Mouse (Mus musculus) testis, adult 2 months (tissue): ENCODE results near the gene Hmx1. TPM values are rescaled to one million over a fixed set of nuclear protein-coding genes. Genes with fewer than 3 reads are reported as not detected.
A peak's percentile ranks its signal among the peaks of the same experiment; 100 is the strongest.

ENCODE experiments used
- H3K27ac ChIP-seq: fragments of 200-500 bp; 2 replicates; pipeline ENCODE4 v1.5.1; 2012; ENCODE audit warnings: low read depth, low read length; ENCODE audit not compliant: control insufficient read depth, insufficient read depth
- H3K27me3 ChIP-seq: fragments of 200-500 bp; 2 replicates; pipeline ENCODE4 v1.6.1; 2012; ENCODE audit warnings: mild to moderate bottlenecking, low read length, moderate library complexity; ENCODE audit not compliant: control insufficient read depth, insufficient read depth
- H3K36me3 ChIP-seq: fragments of 200-500 bp; 2 replicates; pipeline ENCODE4 v1.6.1; 2012; ENCODE audit warnings: mild to moderate bottlenecking, low read length; ENCODE audit not compliant: control insufficient read depth, insufficient read depth
- H3K4me1 ChIP-seq: fragments of 200-500 bp; 2 replicates; pipeline ENCODE4 v1.6.1; 2012; ENCODE audit warnings: low read length; ENCODE audit not compliant: control insufficient read depth, insufficient read depth
- H3K4me3 ChIP-seq: fragments of 200-500 bp; 2 replicates; pipeline ENCODE4 v1.5.1; 2012; ENCODE audit warnings: low read depth, mild to moderate bottlenecking, low read length, moderate library complexity, mixed read lengths; ENCODE audit not compliant: control insufficient read depth
- CTCF ChIP-seq: fragments of 200-500 bp; IDR thresholded peaks from 2 replicates; pipeline ENCODE4 v1.5.1; 2012; ENCODE audit warnings: low read depth, mild to moderate bottlenecking, inconsistent platforms, low read length, moderate library complexity; ENCODE audit not compliant: control insufficient read depth, insufficient read depth, insufficient replicate concordance
- POLR2A ChIP-seq: fragments of 200-500 bp; IDR thresholded peaks from 2 replicates; pipeline ENCODE4 v1.6.1; 2012; ENCODE audit warnings: low read depth, mild to moderate bottlenecking, inconsistent platforms, low read length, moderate library complexity; ENCODE audit not compliant: control insufficient read depth
- polyA plus RNA-seq: library from polyadenylated mRNA; depleted of rRNA; stranded (reverse); fragments of >200 nt; gene quantifications from 2 replicates; pipeline ENCODE4 v1.2.3, GENCODE M21; 2012

Hmx1 gene
- polyA plus RNA-seq, 1 experiment, result 19.1 TPM

GRCm38 (mm10) chr5:35392334-35392695 lies 3.4 kb downstream of the Hmx1 start:
- Histone ChIP-seq H3K27me3 (0 out of 2 replicates have a peak, but pooled peaks cover 2% of the 10 kb centered on the region), H3K4me3 (peak overlapping the region; percentile 61), H3K27ac (no peak overlapping the region; the same call in 1 of the 2 replicates), H3K4me1 (peaks cover 41% of the 10 kb centered on the region), H3K36me3 (no peaks in the 10 kb centered on the region)
- TF ChIP-seq CTCF (no peak), POLR2A (no peak)

- Histone ChIP-seq H3K27ac (no peak overlapping the region), H3K36me3 (no peaks in the 10 kb centered on the region), H3K27me3 (0 out of 2 replicates have a peak, but pooled peaks cover 2% of the 10 kb centered on the region), H3K4me3 (no peak overlapping the region), H3K4me1 (peaks cover 38% of the 10 kb centered on the region)
- TF ChIP-seq POLR2A, result no peak
- no peak for TF ChIP-seq CTCF
Observed at GRCm38 (mm10) chr5:35395566-35396440, 6.9 kb downstream of the Hmx1 start.

GRCm38 (mm10) chr5:35396976-35397641 lies 8.2 kb downstream of the Hmx1 start:
- 0 out of 2 replicates have a peak, but pooled peaks cover 2% of the 10 kb centered on the region for H3K27me3 ChIP-seq
- H3K4me1 ChIP-seq, result peaks cover 25% of the 10 kb centered on the region
- TF ChIP-seq POLR2A, result no peak
- TF ChIP-seq CTCF, result no peak
- H3K36me3 ChIP-seq, result no peaks in the 10 kb centered on the region
- peak overlapping the region; percentile 58 for H3K4me3 ChIP-seq
- no peak overlapping the region for H3K27ac ChIP-seq

- TF ChIP-seq CTCF, result no peak
- no peak for TF ChIP-seq POLR2A
- no peaks in the 10 kb centered on the region for H3K36me3 ChIP-seq
- H3K27ac ChIP-seq, result peak overlapping the region; percentile 10; the same call in 1 of the 2 replicates
- H3K4me1 ChIP-seq, result peaks cover 20% of the 10 kb centered on the region
- H3K27me3 ChIP-seq, result 0 out of 2 replicates have a peak, but pooled peaks cover 2% of the 10 kb centered on the region
- H3K4me3 ChIP-seq, result peak overlapping the region; percentile 79
Observed at GRCm38 (mm10) chr5:35397642-35398309, 8.9 kb downstream of the Hmx1 start.

- Histone ChIP-seq H3K4me1 (peaks cover 20% of the 10 kb centered on the region), H3K4me3 (no peak overlapping the region; the same call in 1 of the 2 replicates), H3K27me3 (0 out of 2 replicates have a peak, but pooled peaks cover 2% of the 10 kb centered on the region), H3K27ac (no peak overlapping the region), H3K36me3 (no peaks in the 10 kb centered on the region)
- no peak for TF ChIP-seq POLR2A
Observed at GRCm38 (mm10) chr5:35398310-35398910, 9.5 kb downstream of the Hmx1 start.

DNA sequence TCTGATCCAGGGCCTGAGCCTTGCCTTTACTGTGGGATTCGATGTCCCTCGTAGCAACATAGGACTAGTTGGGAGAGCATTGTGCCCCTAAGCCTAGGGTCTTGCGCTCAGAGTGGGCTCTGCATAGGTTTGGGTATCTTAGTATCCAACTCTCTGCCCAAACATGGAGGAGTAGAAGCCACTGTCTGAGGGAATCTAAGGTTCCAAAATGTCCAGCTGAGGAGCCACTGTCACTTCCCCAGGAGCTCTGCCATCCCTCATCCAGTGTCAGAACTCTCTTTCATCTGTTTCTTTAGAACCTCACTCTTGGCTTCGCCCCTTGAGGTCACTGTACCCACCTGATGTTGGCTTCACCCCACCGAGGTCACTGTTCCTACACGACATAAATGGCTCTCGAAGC lies 10.2 kb downstream of the Hmx1 start:
- Histone ChIP-seq H3K4me1 (peaks cover 20% of the 10 kb centered on the region), H3K27me3 (0 out of 2 replicates have a peak, but pooled peaks cover 2% of the 10 kb centered on the region), H3K27ac (no peak overlapping the region), H3K4me3 (no peak overlapping the region), H3K36me3 (no peaks in the 10 kb centered on the region)
- TF ChIP-seq POLR2A (no peak), CTCF (no peak)

DNA sequence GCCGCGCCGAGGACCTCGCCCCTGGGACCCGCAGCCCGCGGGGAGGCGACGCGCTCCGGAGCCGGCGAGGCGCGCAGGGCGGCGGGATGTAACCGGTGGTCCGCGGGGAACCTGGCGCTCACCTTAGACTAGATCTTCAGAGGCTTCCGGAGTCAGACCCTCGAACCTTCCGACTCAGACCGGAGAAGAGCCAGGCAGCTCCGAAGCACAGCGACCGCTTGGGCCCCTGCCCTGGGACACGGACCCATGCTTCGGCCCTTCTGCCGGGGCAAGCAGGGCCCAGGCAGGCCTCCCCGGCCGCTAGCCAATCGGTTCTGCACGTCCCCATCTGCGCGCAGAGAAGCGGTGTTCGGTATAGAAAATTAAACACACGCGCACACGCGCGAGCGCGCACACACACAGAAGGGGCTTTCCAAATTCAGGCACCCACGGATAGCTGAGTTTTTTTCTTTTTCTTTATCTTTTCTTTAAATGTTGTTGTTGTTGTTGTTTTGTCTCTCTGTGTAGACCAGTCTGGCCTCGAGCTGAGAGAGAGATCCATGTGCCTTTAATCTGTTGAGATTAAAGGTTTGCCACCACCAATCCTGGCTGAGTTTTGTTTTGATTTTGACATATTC lies 10.9 kb downstream of the Hmx1 start:
- Histone ChIP-seq H3K4me1 (peaks cover 20% of the 10 kb centered on the region), H3K27me3 (0 out of 2 replicates have a peak, but pooled peaks cover 2% of the 10 kb centered on the region), H3K36me3 (no peaks in the 10 kb centered on the region), H3K4me3 (peak overlapping the region; percentile 24), H3K27ac (no peak overlapping the region)
- TF ChIP-seq CTCF (no peak), POLR2A (no peak)
